Mouse (Mus musculus) stomach, embryonic 16.5 days (tissue): ENCODE data around the gene Cadm3. TPM values are rescaled to one million over a fixed set of nuclear protein-coding genes. Genes with fewer than 3 reads are reported as not detected.
A peak's percentile ranks its signal among the peaks of the same experiment; 100 is the strongest.

ENCODE experiments used
- ATAC-seq: fragments of 200-750 bp; cut with Nextera tagmentation; 2 replicates; pipeline ENCODE4 v1.8.0; 2017; ENCODE audit warnings: moderate number of reproducible peaks, moderate TSS enrichment; ENCODE audit not compliant: insufficient read depth, low FRiP score
- H3K27ac ChIP-seq: fragments of 300-500 bp; sonication (generic); 2 replicates; pipeline ENCODE4 v1.5.1; 2014; ENCODE audit warnings: low read length
- H3K27me3 ChIP-seq: fragments of 300-500 bp; sonication (generic); 2 replicates; pipeline ENCODE4 v1.6.1; 2014; ENCODE audit warnings: low read length, control low read depth, mixed read lengths; ENCODE audit not compliant: control insufficient read depth, insufficient read depth
- H3K36me3 ChIP-seq: fragments of 300-500 bp; sonication (generic); 2 replicates; pipeline ENCODE4 v1.6.1; 2014; ENCODE audit warnings: low read length; ENCODE audit not compliant: control insufficient read depth, insufficient read depth
- H3K4me1 ChIP-seq: fragments of 300-500 bp; sonication (generic); 2 replicates; pipeline ENCODE4 v1.6.1; 2014; ENCODE audit warnings: low read length, control low read depth, mixed read lengths; ENCODE audit not compliant: control insufficient read depth, insufficient read depth
- H3K4me2 ChIP-seq: fragments of 300-500 bp; sonication (generic); 2 replicates; pipeline ENCODE4 v1.6.1; 2014; ENCODE audit warnings: low read depth, low read length, mixed read lengths
- H3K4me3 ChIP-seq: fragments of 300-500 bp; sonication (generic); replicated peaks from 2 replicates; pipeline ENCODE4 v1.5.1; 2014; ENCODE audit warnings: mild to moderate bottlenecking, low read length
- H3K9ac ChIP-seq: fragments of 300-500 bp; sonication (generic); 2 replicates; pipeline ENCODE4 v1.6.1; 2014; ENCODE audit warnings: low read length
- H3K9me3 ChIP-seq: fragments of 300-500 bp; sonication (generic); replicated peaks from 2 replicates; pipeline ENCODE4 v1.6.1; 2016; ENCODE audit warnings: low read length, control low read depth; ENCODE audit not compliant: control insufficient read depth
- WGBS: fragments of 180-500 bp; shearing (Covaris S2); extraction: QIAGEN DNeasy Blood & Tissue Kit; methylation state at CpG from one replicate; pipeline ENCODE4 v1.1.7; 2014; 5-methylcytosine and 5-hydroxymethylcytosine counted together
- polyA plus RNA-seq: library from polyadenylated mRNA; unstranded; fragments of >200 nt; fragmentation: Nextera tagmentation; extraction: Ambion mirVana; gene quantifications from 2 replicates; pipeline ENCODE4 v1.2.1, GENCODE M21; 2015

The Cadm3 gene
- polyA plus RNA-seq, 1 experiment from 2014 or later: 3.3 TPM

- no peak for ATAC-seq
- peaks cover 4% of the 10 kb centered on the region; the same call in 1 of the 2 replicates for H3K4me1 ChIP-seq
- no peaks in the 10 kb centered on the region for H3K27me3 ChIP-seq
- H3K36me3 ChIP-seq: no peaks in the 10 kb centered on the region
- H3K27ac ChIP-seq: no peak overlapping the region
- H3K4me2 ChIP-seq: no peak overlapping the region
- 39% methylated on average over 1 of the region's 1 CpGs for WGBS
- H3K9ac ChIP-seq: no peak overlapping the region
- H3K9me3 ChIP-seq: no peaks in the 10 kb centered on the region
- no peak overlapping the region for H3K4me3 ChIP-seq
Measured at GRCm38 (mm10) chr1:173348527-173348926, 19.0 kb downstream of the Cadm3 start.

DNA sequence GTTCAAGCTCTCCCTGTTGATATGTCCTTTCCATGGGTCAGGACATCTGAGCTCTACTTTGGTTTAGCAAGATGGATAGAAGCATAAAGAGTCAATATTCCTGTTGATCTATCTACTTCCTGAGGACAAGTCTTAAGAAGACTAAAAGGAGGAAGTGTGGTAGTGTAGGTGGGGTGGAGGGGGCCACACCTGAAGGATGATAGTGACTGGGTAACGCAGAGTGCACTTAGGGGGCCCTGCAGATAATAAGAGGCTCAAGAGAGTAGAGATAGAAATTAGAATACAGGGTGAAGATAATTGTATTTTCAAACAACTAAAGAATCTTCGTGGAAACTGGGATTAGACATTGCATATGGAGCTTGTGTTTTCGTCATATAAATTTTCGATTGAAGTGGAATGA, 22.4 kb downstream of the Cadm3 start:
- no peak overlapping the region for H3K27ac ChIP-seq
- WGBS: 89% methylated on average over 4 of the region's 4 CpGs
- ATAC-seq: no peak
- no peaks in the 10 kb centered on the region for H3K27me3 ChIP-seq
- no peak overlapping the region for H3K9ac ChIP-seq
- no peaks in the 10 kb centered on the region for H3K36me3 ChIP-seq
- no peaks in the 10 kb centered on the region for H3K9me3 ChIP-seq
- no peak overlapping the region for H3K4me3 ChIP-seq
- peaks cover 4% of the 10 kb centered on the region; the same call in 1 of the 2 replicates for H3K4me1 ChIP-seq
- H3K4me2 ChIP-seq: no peak overlapping the region

- Histone ChIP-seq H3K27ac (no peak overlapping the region), H3K9me3 (no peaks in the 10 kb centered on the region), H3K4me2 (no peak overlapping the region), H3K36me3 (no peaks in the 10 kb centered on the region), H3K9ac (no peak overlapping the region), H3K4me3 (no peak overlapping the region), H3K27me3 (no peaks in the 10 kb centered on the region), H3K4me1 (no peaks in the 10 kb centered on the region)
- ATAC-seq: no peak
- WGBS: 63% methylated on average over 3 of the region's 3 CpGs
Measured at GRCm38 (mm10) chr1:173343934-173344333, 23.6 kb downstream of the Cadm3 start.

DNA sequence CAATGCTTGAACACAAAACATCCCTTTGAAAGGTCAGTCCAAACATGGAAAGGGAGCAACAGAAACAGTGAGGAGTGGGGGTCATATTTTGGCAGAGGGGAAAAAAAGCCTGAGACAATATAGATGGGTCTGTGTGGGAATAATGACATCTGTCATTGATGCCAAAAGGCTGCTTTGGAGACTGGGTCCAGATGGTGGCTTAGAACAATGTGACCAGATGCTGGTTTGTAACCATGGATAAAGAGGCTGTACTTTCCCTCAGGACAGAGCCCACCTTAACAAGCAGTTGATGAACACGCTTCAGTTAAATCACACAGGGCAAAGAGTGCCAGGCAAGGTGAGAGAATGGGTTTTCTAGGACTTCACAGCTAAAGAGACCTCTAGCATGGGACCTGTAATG, 25.1 kb downstream of the Cadm3 start:
- Histone ChIP-seq H3K9me3 (no peaks in the 10 kb centered on the region), H3K36me3 (no peaks in the 10 kb centered on the region), H3K27ac (no peak overlapping the region), H3K4me3 (no peak overlapping the region), H3K4me1 (no peaks in the 10 kb centered on the region), H3K4me2 (no peak overlapping the region), H3K27me3 (no peaks in the 10 kb centered on the region), H3K9ac (no peak overlapping the region)
- 77% methylated on average over 1 of the region's 1 CpGs for WGBS
- no peak for ATAC-seq

- WGBS: 9% methylated on average over 2 of the region's 2 CpGs
Measured at GRCm38 (mm10) chr1:173339543-173339942, 28.0 kb downstream of the Cadm3 start.

DNA sequence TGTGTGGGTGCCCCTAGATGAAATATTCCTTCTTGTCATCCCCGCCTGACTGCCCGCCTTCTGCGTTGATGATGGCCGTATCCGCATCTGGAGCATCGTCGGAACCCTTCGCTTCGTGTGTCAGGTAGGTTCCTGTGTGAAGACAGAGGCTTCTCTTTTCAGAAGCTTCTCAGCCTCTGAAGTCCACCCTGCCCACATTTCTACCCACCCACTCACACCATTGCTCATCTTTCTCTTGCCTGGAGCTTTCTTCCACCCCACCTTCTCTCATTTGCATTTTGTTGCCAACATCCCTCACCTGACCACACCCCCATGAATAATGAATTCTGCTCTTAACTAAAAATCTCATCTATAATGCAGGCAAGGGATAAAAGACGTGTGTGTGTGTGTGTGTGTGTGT, 30.5 kb downstream of the Cadm3 start:
- H3K27ac ChIP-seq: no peak overlapping the region
- WGBS: 84% methylated on average over 10 of the region's 10 CpGs
- H3K4me2 ChIP-seq: no peak overlapping the region
- H3K36me3 ChIP-seq: no peaks in the 10 kb centered on the region
- no peak for ATAC-seq
- H3K4me3 ChIP-seq: no peak overlapping the region
- no peaks in the 10 kb centered on the region for H3K9me3 ChIP-seq
- no peaks in the 10 kb centered on the region for H3K4me1 ChIP-seq
- no peak overlapping the region for H3K9ac ChIP-seq
- no peaks in the 10 kb centered on the region for H3K27me3 ChIP-seq

More at GRCm38 (mm10) chr1:173339543-173339942, 28.0 kb downstream of the Cadm3 start:
- Histone ChIP-seq H3K9ac (no peak overlapping the region), H3K4me2 (no peak overlapping the region), H3K9me3 (no peaks in the 10 kb centered on the region), H3K4me3 (no peak overlapping the region), H3K27me3 (no peaks in the 10 kb centered on the region), H3K36me3 (no peaks in the 10 kb centered on the region), H3K4me1 (no peaks in the 10 kb centered on the region), H3K27ac (no peak overlapping the region)
- ATAC-seq: no peak

DNA sequence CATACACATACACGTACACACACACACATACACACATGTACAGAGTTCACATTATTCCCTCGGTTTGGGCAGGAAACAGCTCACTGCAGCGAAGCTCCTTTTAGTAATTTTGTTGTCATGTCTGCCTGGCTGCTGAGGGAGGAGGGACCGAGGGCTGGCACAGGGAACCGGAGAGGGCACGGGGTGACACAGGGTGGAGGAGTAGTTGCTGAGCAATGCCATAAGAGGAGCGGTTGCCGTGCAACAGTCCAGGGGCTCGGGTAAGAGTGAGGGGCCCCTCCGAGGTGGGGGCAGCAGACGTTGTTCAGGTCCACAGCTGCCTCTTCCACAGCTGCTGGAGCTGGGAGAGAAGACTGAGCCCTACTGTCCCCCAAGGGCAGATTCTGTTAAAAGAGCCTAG, 31.6 kb downstream of the Cadm3 start:
- no peaks in the 10 kb centered on the region for H3K36me3 ChIP-seq
- no peak overlapping the region for H3K4me2 ChIP-seq
- no peak for ATAC-seq
- H3K9ac ChIP-seq: no peak overlapping the region
- no peak overlapping the region for H3K27ac ChIP-seq
- 49% methylated on average over 11 of the region's 11 CpGs for WGBS
- H3K9me3 ChIP-seq: no peaks in the 10 kb centered on the region
- H3K4me1 ChIP-seq: no peaks in the 10 kb centered on the region
- no peaks in the 10 kb centered on the region for H3K27me3 ChIP-seq
- no peak overlapping the region for H3K4me3 ChIP-seq

GRCm38 (mm10) chr1:173333312-173334253, 33.9 kb downstream of the Cadm3 start, which contains the start of gene Ackr1:
Ackr1 (minus strand) TSS chr1:173333750.
- no peaks in the 10 kb centered on the region for H3K4me1 ChIP-seq
- no peaks in the 10 kb centered on the region for H3K36me3 ChIP-seq
- no peaks in the 10 kb centered on the region for H3K9me3 ChIP-seq
- ATAC-seq: 0 out of 2 replicates have a peak, but pooled peaks have one; percentile 52
- no peaks in the 10 kb centered on the region for H3K27me3 ChIP-seq
- no peak within 1 kb of the TSS for H3K27ac ChIP-seq
- H3K4me2 ChIP-seq: no peak within 1 kb of the TSS
- no peak within 1 kb of the TSS for H3K4me3 ChIP-seq
- 54% methylated on average over 9 of the region's 9 CpGs for WGBS
- no peak within 1 kb of the TSS for H3K9ac ChIP-seq

- H3K4me2 ChIP-seq: no peak overlapping the region
- H3K4me1 ChIP-seq: no peaks in the 10 kb centered on the region
- H3K27me3 ChIP-seq: no peaks in the 10 kb centered on the region
- H3K9me3 ChIP-seq: no peaks in the 10 kb centered on the region
- H3K4me3 ChIP-seq: no peak overlapping the region
- no peak overlapping the region for H3K27ac ChIP-seq
- whole genome bisulfite sequencing: 90% methylated on average over 5 of the region's 5 CpGs
- ATAC-seq: no peak
- H3K9ac ChIP-seq: no peak overlapping the region
- H3K36me3 ChIP-seq: no peaks in the 10 kb centered on the region
Measured at GRCm38 (mm10) chr1:173332418-173332817, 35.1 kb downstream of the Cadm3 start.
